In genomic region chr11:59783591-59783990, GRCm38 (mm10) we compare ENCODE assay signal across 25 mouse cellular contexts. TPM values are rescaled to one million over a fixed set of nuclear protein-coding genes. Genes with fewer than 3 reads are reported as not detected.
"Had no signal": no experiment of that assay in that cellular context is flagged by ENCODE, and none has a peak within 500 bp of the region (broad histone marks: within the 10 kb centered on the region; RNA-seq: fewer than 3 reads in every experiment).

No protein-coding gene starts in this region.

- H3K9me3 ChIP-seq: heart, embryonic 13.5 days; heart, embryonic 15.5 days; hindbrain, embryonic 13.5 days; hindbrain, embryonic 15.5 days; kidney, embryonic 15.5 days; limb, embryonic 10.5 days; limb, embryonic 12.5 days had no signal

- H3K4me3 ChIP-seq: gastrocnemius, adult 2 months; heart, embryonic 13.5 days; heart, embryonic 15.5 days; hindbrain, embryonic 13.5 days; hindbrain, embryonic 15.5 days; kidney, embryonic 15.5 days; layer of hippocampus, adult 2 months; left cerebral cortex, adult 2 months; limb, embryonic 10.5 days; limb, embryonic 12.5 days had no signal

- H3K36me3 ChIP-seq: heart, embryonic 15.5 days; hindbrain, embryonic 15.5 days had no signal

- H3K9ac ChIP-seq: heart, embryonic 13.5 days; heart, embryonic 15.5 days; hindbrain, embryonic 15.5 days; kidney, embryonic 15.5 days had no signal

- H3K27me3 ChIP-seq: heart, embryonic 13.5 days; hindbrain, embryonic 15.5 days had no signal

- ATAC-seq: forebrain, embryonic 16.5 days; hindbrain, postnatal 0 days; intestine, embryonic 16.5 days had no signal

- DNase-seq: gastrocnemius, adult 2 months; gastrocnemius, postnatal 10 days; gastrocnemius, postnatal 25 days; heart, adult 18-20 months; heart, postnatal 14 days; heart, postnatal 36 days; kidney, adult 11 months; kidney, adult 2 months; kidney, adult 9 months; kidney, postnatal 14 days; kidney, postnatal 36 days had no signal

- H3K4me2 ChIP-seq: heart, embryonic 11.5 days; heart, embryonic 13.5 days; heart, embryonic 15.5 days; hindbrain, embryonic 13.5 days; hindbrain, embryonic 15.5 days; kidney, embryonic 15.5 days; limb, embryonic 12.5 days had no signal

- H3K27ac ChIP-seq: gastrocnemius, adult 2 months; heart, embryonic 13.5 days; heart, embryonic 15.5 days; hindbrain, embryonic 13.5 days; hindbrain, embryonic 15.5 days; hindbrain, postnatal 0 days; kidney, embryonic 15.5 days; kidney, postnatal 0 days; layer of hippocampus, adult 2 months; left cerebral cortex, adult 2 months; limb, embryonic 10.5 days; limb, embryonic 12.5 days had no signal

RNA-seq across cellular contexts. Expression of gene Pld6, which starts 3.9 kb away (rescaled TPM):
- total RNA-seq: gastrocnemius, adult 2 months; gastrocnemius, postnatal 25 days had no signal
